Mouse (Mus musculus): Measurements from ENCODE around the gene Edem1.

DNA sequence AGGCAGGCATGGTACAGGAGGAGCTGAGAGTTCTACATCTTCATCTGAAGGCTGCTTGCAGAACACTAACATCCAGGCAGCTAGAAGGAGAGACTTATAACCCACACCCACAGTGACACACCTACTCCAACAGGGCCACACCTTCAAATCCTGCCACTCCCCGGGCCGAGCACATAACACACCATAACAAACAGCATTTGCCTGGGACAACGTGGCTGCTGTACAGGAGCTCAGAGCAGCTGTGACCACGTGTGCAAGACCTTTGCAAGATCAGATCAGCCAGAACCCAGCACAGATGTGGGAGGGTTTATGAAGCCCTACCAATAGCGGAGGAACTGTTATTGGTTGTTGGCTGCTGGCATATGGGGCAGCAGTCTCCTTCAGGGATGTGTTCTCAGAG lies 37.9 kb downstream of the Edem1 start:
- no peak for TF ChIP-seq POLR2A (IDR thresholded peaks at IDR 0.05; ENCODE audit: low read depth, low read length)
- TF ChIP-seq CTCF (conservative IDR thresholded peaks at IDR 0.05; ENCODE audit: insufficient read depth, insufficient read length, low read depth, low read length), result no peak
